1 mouse cellular context compared by ENCODE assay signal in genomic region chr13:48838284-48838683, GRCm38 (mm10).
A peak's percentile ranks its signal among the peaks of the same experiment; 100 is the strongest.
TF ChIP-seq lines count a peak whose summit lies in the region.

No protein-coding gene starts in this region.

TF ChIP-seq in MEL, 35 proteins besides CTCF, POLR2A, EP300 and RAD21 (continued from another document):
- TF ChIP-seq ZMIZ1 (IDR thresholded peaks at IDR 0.05; ENCODE audit: low read depth, low read length) (no peak), TCF12 (IDR thresholded peaks at IDR 0.05; ENCODE audit: low read depth, low read length) (no peak), ELF1 (IDR thresholded peaks at IDR 0.05; ENCODE audit: low read depth, low read length) (no peak), ETS1 (IDR thresholded peaks at IDR 0.05; ENCODE audit: low read depth, low read length) (0 out of 2 replicates have a peak, but pooled peaks have one; percentile 19), ZNF384 (IDR thresholded peaks at IDR 0.05; ENCODE audit: low read depth, low read length) (no peak), USF1 (IDR thresholded peaks at IDR 0.05; ENCODE audit: low read depth, low read length) (no peak)
TF ChIP-seq in MEL: peak in this region for 5.
